Mouse (Mus musculus) yolk sac, embryonic 10.5 days (tissue): ENCODE measurements around the gene Rxfp3.
"Not testable (repeated sequence)": the region's sequence is repeated elsewhere in the genome, so short reads cannot be mapped to it uniquely, and the experiment has no call there.

Source experiments
- DNase-seq: peaks from one replicate; pipeline ENCODE4 v3.0.0-alpha.2; 2017; ENCODE audit warnings: low spot score

Rxfp3 gene

DNA sequence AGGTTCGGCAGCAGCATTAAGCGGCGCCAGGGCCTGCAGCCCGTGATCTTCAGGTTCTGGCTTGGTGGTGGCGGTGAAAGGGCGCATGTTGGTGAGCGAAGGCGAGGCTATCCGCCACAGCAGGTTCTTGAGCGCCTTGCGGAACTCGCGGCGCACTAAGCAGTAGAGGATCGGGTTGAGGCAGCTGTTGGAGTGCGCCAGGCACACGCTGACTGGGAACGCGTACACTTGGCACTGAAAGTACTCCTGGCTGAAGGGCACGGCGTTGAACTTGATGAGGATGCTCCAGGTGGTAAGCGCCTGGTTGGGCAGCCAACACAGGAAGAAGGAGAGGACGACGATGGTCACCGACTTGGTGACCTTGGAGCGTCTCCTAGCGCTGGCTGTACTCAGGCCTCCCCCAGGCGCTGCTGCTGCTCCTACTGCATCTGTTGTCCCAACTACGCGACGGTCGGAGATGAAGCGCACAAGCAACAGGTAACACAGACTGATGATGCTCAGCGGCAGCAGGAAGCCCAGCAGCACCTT is 1.8 kb downstream of the Rxfp3 start:
- DNase-seq = no peak

DNA sequence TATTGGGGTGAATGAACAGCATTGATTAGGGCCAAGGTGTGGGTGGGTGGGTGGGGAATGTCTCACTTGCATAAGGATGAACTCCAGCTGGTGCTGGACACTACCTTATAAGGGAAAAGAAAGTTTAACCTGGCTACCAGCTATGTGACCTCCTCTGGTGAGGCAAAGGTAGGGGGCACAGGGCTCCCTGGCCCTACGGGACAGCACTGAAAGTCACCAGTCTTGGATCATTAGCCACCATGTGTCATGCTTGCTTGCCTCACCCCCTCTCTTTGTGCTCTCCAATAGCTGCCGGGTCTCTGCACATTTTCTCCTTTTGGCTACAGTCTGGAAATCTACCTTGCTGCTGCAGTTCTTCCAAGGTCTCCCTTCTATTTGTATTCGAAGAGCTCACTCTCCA is 7.6 kb downstream of the Rxfp3 start:
- DNase-seq = no peak

DNA sequence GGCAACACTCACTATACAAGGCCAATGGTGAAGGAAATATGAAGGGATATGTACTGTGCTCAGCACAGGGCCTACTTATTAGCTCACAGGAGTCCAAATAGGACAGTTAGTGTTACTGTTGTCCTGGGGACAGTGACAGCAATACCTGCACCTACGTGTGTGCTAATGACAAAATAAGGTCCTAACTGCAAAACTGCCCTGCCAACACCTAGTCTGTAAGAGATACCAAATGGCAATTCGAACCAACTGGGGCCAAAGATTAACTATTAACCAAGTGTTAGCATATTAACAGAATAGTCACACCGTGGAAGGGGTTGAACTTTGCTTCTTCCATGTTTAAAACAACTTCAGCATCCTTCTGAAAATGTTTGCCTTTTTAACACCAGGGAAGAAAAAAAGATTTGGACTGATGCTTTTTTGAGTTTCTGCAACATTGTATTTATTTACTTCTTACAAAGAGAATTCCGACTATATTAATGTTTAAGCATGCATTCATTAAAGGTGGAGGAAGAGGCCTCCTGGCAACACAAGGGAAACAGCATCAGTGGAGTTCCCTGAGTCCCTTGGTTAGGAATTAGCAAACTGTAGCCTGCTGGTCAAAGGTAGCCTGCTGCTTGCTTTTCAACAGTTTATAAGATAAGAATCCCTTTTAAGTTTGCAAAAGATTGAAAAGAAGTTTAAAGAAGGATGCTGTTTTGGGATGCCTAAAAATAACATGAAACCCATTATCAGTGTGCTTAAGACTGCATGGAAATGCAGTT is 10.8 kb downstream of the Rxfp3 start:
- DNase-seq = peak; percentile 61

DNA sequence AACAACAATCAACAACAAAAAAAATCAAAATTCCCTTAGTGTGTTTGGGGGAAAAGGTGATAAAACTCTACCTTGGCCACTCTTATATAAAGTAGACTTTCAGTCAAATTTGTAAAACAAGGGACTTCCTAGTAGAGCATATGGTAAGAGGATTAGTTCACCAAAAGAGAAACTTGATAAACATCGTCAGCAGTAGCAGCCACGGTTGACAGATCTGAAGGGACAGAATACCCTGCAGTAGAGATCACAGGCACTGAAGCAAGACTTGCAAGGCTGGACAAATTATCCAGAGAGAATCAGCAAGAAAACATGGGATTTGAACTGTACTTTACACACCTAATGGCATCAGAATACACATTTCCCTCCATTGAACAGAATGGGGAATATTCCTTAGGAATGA is 22.9 kb downstream of the Rxfp3 start:
- DNase-seq = no peak

DNA sequence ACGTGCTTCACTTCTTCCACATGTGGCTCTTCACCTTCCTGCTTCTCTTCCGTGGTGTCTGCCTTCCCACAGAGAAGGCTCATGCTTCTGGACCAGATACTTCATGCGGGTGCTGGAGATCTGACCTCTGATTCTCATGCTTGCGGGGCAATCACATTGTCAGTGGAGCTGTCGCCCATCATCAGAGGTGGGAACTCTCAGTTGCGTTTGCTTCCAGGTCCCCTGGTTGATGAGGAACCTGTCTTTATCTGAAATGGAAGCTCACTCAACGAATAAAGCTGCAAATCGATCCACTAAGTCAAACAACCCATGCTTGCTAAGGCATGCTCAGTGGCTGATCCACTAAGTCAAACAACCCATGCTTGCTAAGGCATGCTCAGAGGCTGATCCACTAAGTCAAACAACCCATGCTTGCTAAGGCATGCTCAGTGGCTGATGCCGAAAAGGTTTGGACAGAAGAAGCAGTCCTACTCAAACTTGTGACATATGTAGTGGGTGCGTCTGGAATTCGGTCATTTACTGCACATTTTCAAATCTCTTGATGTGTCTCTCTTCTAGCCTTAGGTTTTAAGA is 26.7 kb downstream of the Rxfp3 start:
- no peak for DNase-seq

DNA sequence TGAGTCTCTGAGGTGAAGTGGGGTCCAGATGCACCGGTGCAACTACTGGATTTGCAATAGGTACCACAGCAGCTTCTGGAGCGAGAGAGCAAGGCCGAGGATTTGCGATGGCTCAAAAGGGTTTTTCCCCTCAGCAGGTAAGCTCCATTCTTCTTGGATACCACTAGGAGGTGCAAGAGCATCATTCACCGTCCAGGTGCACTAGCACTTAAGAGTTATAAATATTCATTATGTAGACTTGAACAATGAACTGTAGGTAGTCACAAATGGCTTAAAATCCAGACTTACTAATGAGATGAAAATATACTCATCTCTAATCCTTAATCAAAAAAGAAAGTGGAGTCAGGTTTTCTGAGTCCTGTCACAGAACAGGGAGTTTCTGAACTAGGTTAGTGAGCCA is 29.0 kb downstream of the Rxfp3 start:
- no peak for DNase-seq

DNA sequence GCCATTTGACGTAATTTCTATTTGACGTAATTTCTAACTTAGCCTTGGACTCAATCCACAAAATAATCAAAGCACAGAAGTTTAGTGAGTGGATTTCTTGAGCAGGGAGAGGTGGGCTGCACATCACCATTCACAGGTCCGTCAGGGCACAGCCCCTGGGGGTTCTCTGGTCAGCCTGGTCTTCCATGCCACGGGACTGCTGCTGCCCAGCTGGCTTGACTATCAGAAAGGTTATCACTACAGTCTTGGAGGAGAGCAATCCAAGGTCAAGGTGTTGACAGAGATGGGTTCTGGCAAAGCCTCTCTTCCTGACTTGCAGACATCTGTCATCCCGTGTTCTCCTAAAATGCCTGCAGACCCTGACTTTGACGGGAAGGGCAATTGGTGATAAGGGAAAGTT is 33.1 kb downstream of the Rxfp3 start:
- DNase-seq = no peak

DNA sequence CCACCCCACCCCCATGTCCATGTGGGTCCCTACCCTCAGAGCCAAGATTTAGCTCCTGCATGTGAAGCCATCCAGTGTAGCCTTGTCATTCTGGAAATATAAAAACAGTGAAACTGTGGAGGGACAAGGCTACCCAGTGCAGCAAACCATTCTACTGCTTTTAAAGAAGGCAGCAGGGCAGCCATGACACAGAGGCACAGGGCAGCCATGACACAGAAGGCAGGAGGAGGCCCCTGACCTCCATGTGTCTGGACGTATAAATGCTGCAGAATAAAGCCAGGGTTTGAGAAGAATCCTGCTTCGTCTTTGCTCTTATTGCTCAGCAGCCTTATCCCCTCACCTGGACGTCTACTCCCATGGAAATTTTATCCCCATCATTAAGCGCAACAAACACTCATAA is 34.0 kb downstream of the Rxfp3 start:
- DNase-seq = no peak

DNA sequence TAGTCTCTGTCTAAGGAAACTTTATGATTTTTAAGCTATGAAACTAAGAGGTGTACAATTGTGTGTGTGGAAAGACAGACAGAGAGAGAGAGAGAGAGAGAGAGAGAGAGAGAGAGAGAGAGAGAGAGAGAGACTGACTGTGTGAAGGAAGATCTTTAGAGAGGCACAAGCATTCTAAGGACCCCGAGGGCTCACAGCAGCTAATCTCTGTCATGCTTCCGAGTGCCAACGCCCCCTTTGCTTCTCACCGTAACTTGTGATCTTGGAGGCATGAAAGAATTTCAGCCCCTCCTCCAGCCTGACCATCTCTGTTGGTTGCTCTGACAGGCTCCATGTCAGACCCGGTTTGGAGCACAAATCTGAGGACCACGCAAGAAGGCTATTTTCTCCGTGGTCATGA is 37.4 kb downstream of the Rxfp3 start, which contains the start of gene Slc45a2:
Slc45a2 (plus strand) TSS at position 301 of the 400 bp plus-strand sequence.
- no peak for DNase-seq

DNA sequence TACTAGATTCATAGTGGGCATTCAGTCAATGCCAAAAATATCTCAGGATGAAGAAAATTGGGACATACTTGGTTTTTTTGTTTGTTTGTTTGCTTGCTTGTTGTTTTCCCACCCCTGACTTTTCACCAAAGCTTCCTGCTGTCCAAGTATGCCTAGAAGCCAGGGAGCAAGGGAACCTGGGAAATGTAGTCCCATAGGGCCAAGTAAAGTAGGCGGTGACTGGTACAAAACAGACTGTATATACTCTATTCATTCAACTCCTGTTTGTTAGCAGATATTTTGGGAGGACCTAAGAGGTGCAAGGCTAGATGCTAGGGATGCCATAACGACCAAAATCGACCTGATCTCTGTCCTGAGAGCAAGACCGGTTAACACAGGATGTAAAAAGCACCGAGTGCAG is 38.0 kb downstream of the Rxfp3 start:
- no peak for DNase-seq

DNA sequence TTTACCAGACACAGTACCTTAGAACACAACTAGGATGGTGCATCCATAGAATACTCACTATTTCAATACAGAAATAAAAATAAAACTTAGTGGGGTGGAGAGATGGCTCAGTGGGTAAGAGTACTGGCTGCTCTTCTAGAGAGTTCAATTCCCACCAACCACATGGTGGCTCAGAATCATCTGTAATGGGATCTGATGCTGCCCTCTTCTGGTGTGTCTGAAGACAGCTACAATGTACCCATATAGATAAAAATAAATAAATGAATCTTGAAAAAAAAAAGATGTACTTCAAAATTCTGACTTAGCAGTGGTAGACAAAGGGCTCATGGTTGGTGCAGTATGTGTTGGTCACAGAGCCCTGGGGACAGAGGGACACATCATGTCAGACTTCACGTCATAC is 46.2 kb downstream of the Rxfp3 start:
- DNase-seq = no peak

DNA sequence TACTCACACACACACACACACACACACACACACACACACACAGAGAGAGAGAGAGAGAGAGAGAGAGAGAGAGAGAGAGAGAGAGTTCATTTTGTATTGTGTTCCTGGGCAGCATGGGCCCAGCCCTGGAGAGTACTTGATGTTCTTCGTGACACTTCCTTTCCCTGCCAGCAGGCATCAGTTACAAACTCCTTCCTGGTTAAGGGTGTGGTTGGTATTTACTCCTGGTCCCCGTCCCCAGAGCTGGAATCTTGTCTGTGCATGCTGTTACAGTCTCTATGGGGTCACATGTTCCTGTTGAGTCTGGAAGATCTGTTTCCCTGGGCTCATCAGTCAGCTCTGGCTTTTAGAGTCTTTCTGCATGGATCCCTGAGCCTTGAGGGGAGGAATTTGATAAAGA is 47.4 kb downstream of the Rxfp3 start:
- no peak for DNase-seq

DNA sequence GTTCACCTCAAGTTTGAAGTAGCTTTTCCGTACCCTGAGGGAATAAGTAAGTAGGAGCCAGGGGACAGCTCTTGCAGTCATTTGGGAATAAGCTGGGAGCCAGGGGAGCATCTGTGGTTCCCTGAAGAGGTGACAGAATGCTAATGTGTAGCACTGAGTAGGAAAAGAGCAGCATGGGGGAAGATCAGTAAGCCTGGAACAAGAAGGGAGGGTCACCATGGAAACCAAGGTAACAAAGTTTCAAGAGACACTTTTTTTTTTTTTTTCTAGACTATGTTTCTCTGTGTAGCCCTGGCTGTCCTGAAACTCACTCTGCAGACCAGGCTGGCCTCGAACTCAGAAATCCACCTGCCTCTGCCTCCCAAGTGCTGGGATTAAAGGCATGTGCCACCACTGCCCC is 51.3 kb downstream of the Rxfp3 start:
- not testable (repeated sequence) for DNase-seq

DNA sequence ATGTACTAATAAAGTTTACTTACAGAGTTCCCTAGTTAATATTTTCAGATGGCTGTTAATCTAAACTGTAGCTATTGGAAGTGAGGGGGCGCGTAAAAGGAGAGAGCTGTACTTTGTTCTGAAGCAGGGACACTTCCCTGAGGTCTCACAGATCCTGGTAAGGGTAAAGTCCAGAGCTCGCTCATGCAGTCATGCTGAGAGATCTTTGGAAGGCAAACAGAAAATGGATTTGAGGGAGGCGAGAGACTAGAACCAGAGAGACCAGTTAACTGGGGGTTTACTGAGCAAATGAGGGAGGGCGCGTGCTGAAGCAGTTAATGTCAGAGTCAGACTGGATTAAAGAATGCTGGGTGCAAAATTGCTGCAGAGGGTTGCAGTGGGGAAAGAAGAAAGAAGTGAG is 52.0 kb downstream of the Rxfp3 start:
- DNase-seq = peak; percentile 67
